Mouse (Mus musculus): ENCODE measurements around the gene Cyp4f40.
"Not testable (repeated sequence)": the region's sequence is repeated elsewhere in the genome, so short reads cannot be mapped to it uniquely, and the experiment has no call there.

Cyp4f40 gene

GRCm38 (mm10) chr17:32702826-32703225 lies 44.1 kb downstream of the Cyp4f40 start:
- in situ Hi-C loops (cut with MboI, MseI): no loop called here

GRCm38 (mm10) chr17:32710541-32710940 lies 51.8 kb downstream of the Cyp4f40 start:
- in situ Hi-C loops (cut with MboI, MseI): not testable (repeated sequence)

- in situ Hi-C loops (cut with MboI, MseI): not testable (repeated sequence)
These were observed 63.5 kb downstream of the Cyp4f40 start for GRCm38 (mm10) chr17:32722151-32722550.

- in situ Hi-C loops (cut with MboI, MseI): no loop called here
These were observed 64.1 kb downstream of the Cyp4f40 start for GRCm38 (mm10) chr17:32722771-32723170.

GRCm38 (mm10) chr17:32726360-32726759 lies 67.7 kb downstream of the Cyp4f40 start:
- in situ Hi-C loops (cut with MboI, MseI): not testable (repeated sequence)
